Mouse (Mus musculus) midbrain, embryonic 13.5 days (tissue): ENCODE results near the gene C87436. TPM values are rescaled to one million over a fixed set of nuclear protein-coding genes. Genes with fewer than 3 reads are reported as not detected.

ENCODE experiments used
- ATAC-seq: fragments of 200-750 bp; cut with Nextera tagmentation; 2 replicates; pipeline ENCODE4 v1.8.0; 2017; ENCODE audit warnings: mild to moderate bottlenecking, moderate TSS enrichment, moderate library complexity
- H3K27ac ChIP-seq: fragments of 300-500 bp; sonication (generic); 2 replicates; pipeline ENCODE4 v1.5.1; 2015; ENCODE audit warnings: inconsistent platforms, mild to moderate bottlenecking, moderate library complexity
- H3K27me3 ChIP-seq: fragments of 300-500 bp; sonication (generic); 2 replicates; pipeline ENCODE4 v1.6.1; 2015; ENCODE audit warnings: mild to moderate bottlenecking, inconsistent platforms
- H3K36me3 ChIP-seq: fragments of 300-500 bp; sonication (generic); 2 replicates; pipeline ENCODE4 v1.6.1; 2015; ENCODE audit warnings: mild to moderate bottlenecking, inconsistent platforms
- H3K4me1 ChIP-seq: fragments of 300-500 bp; sonication (generic); replicated peaks from 2 replicates; pipeline ENCODE4 v1.6.1; 2015; ENCODE audit warnings: inconsistent platforms
- H3K4me2 ChIP-seq: fragments of 300-500 bp; sonication (generic); replicated peaks from 2 replicates; pipeline ENCODE4 v1.6.1; 2015; ENCODE audit warnings: moderate library complexity, mild to moderate bottlenecking, inconsistent platforms
- H3K4me3 ChIP-seq: fragments of 300-500 bp; sonication (generic); replicated peaks from 2 replicates; pipeline ENCODE4 v1.5.1; 2015; ENCODE audit warnings: mild to moderate bottlenecking, inconsistent platforms
- H3K9ac ChIP-seq: fragments of 300-500 bp; sonication (generic); replicated peaks from 2 replicates; pipeline ENCODE4 v1.6.1; 2015; ENCODE audit warnings: mild to moderate bottlenecking, inconsistent platforms
- H3K9me3 ChIP-seq: fragments of 300-500 bp; sonication (generic); 2 replicates; pipeline ENCODE4 v1.6.1; 2016; ENCODE audit warnings: mild to moderate bottlenecking, inconsistent platforms
- WGBS: fragments of 180-500 bp; shearing (Covaris S2); methylation state at CpG from one replicate; pipeline ENCODE4 v1.1.7; 2015; 5-methylcytosine and 5-hydroxymethylcytosine counted together
- polyA plus RNA-seq: library from polyadenylated mRNA; unstranded; fragments of >200 nt; fragmentation: Nextera tagmentation; extraction: Ambion mirVana; gene quantifications from 2 replicates; pipeline ENCODE4 v1.2.1, GENCODE M21; 2015

Gene C87436
- polyA plus RNA-seq, 1 experiment from 2014 or later = 28.8 TPM

GRCm38 (mm10) chr6:86400972-86401371 lies 37.2 kb upstream of the C87436 start:
- Histone ChIP-seq H3K9ac (no peak overlapping the region), H3K36me3 (no peaks in the 10 kb centered on the region), H3K27me3 (peaks cover 7% of the 10 kb centered on the region), H3K4me1 (peaks cover 12% of the 10 kb centered on the region), H3K9me3 (no peaks in the 10 kb centered on the region), H3K4me3 (peak overlapping the region; percentile 20), H3K4me2 (peak overlapping the region; percentile 41), H3K27ac (no peak overlapping the region)
- no peak for ATAC-seq
- 10% methylated on average over 9 of the region's 9 CpGs for WGBS

GRCm38 (mm10) chr6:86402681-86403607 lies 35.2 kb upstream of the C87436 start:
- Histone ChIP-seq H3K27ac (no peak overlapping the region), H3K27me3 (peaks cover 7% of the 10 kb centered on the region), H3K4me3 (peak overlapping the region; percentile 87), H3K9me3 (no peaks in the 10 kb centered on the region), H3K9ac (no peak overlapping the region; the same call in 1 of the 2 replicates), H3K4me2 (peak overlapping the region; percentile 51), H3K4me1 (peaks cover 20% of the 10 kb centered on the region), H3K36me3 (peaks cover 2% of the 10 kb centered on the region; the same call in 1 of the 2 replicates)
- WGBS = 32% methylated on average over 12 of the region's 12 CpGs
- ATAC-seq = no peak

- peak overlapping the region; percentile 83 for H3K4me2 ChIP-seq
- H3K9me3 ChIP-seq = no peaks in the 10 kb centered on the region
- peak overlapping the region; percentile 100 for H3K27ac ChIP-seq
- peaks cover 7% of the 10 kb centered on the region for H3K27me3 ChIP-seq
- peak; percentile 49; the same call in 1 of the 2 replicates for ATAC-seq
- H3K4me3 ChIP-seq = peak overlapping the region; percentile 87
- H3K36me3 ChIP-seq = peaks cover 5% of the 10 kb centered on the region; the same call in 1 of the 2 replicates
- H3K4me1 ChIP-seq = peaks cover 26% of the 10 kb centered on the region
- under 1% methylated on average over 15 of the region's 15 CpGs for WGBS
- peak overlapping the region; percentile 98 for H3K9ac ChIP-seq
Observed at GRCm38 (mm10) chr6:86403728-86404099, 34.5 kb upstream of the C87436 start.

- WGBS = under 1% methylated on average over 62 of the region's 62 CpGs
- H3K36me3 ChIP-seq = peaks cover 8% of the 10 kb centered on the region; the same call in 1 of the 2 replicates
- peaks cover 2% of the 10 kb centered on the region; the same call in 1 of the 2 replicates for H3K27me3 ChIP-seq
- ATAC-seq = peak; percentile 97
- peaks cover 32% of the 10 kb centered on the region for H3K4me1 ChIP-seq
- H3K9me3 ChIP-seq = no peaks in the 10 kb centered on the region
- peak within 1 kb of the TSS; percentile 98 for H3K9ac ChIP-seq
- H3K4me2 ChIP-seq = peak within 1 kb of the TSS; percentile 83
- peak within 1 kb of the TSS; percentile 100 for H3K27ac ChIP-seq
- H3K4me3 ChIP-seq = peak within 1 kb of the TSS; percentile 87
Observed at GRCm38 (mm10) chr6:86404100-86404861, 33.9 kb upstream of the C87436 start, which contains the start of gene Tia1. Gene Tia1, plus strand, starts transcription at chr6:86404219.

GRCm38 (mm10) chr6:86404996-86405395 lies 33.2 kb upstream of the C87436 start:
- under 1% methylated on average over 11 of the region's 11 CpGs for WGBS
- no peaks in the 10 kb centered on the region for H3K9me3 ChIP-seq
- no peak for ATAC-seq
- peak overlapping the region; percentile 98 for H3K9ac ChIP-seq
- peaks cover 37% of the 10 kb centered on the region for H3K4me1 ChIP-seq
- peaks cover 8% of the 10 kb centered on the region; the same call in 1 of the 2 replicates for H3K36me3 ChIP-seq
- peak overlapping the region; percentile 83 for H3K4me2 ChIP-seq
- H3K4me3 ChIP-seq = peak overlapping the region; percentile 87
- H3K27ac ChIP-seq = peak overlapping the region; percentile 100
- H3K27me3 ChIP-seq = no peaks in the 10 kb centered on the region

- H3K4me2 ChIP-seq = peak overlapping the region; percentile 83
- H3K36me3 ChIP-seq = peaks cover 8% of the 10 kb centered on the region; the same call in 1 of the 2 replicates
- H3K4me3 ChIP-seq = peak overlapping the region; percentile 87
- no peaks in the 10 kb centered on the region for H3K27me3 ChIP-seq
- H3K9me3 ChIP-seq = no peaks in the 10 kb centered on the region
- peaks cover 43% of the 10 kb centered on the region for H3K4me1 ChIP-seq
- H3K9ac ChIP-seq = peak overlapping the region; percentile 52
- no peak for ATAC-seq
- H3K27ac ChIP-seq = no peak overlapping the region
Observed at GRCm38 (mm10) chr6:86406306-86406705, 31.9 kb upstream of the C87436 start.

GRCm38 (mm10) chr6:86418711-86419110 lies 19.5 kb upstream of the C87436 start:
- ATAC-seq = no peak
- no peak overlapping the region for H3K4me2 ChIP-seq
- no peaks in the 10 kb centered on the region for H3K27me3 ChIP-seq
- H3K9me3 ChIP-seq = no peaks in the 10 kb centered on the region
- no peak overlapping the region for H3K9ac ChIP-seq
- peaks cover 82% of the 10 kb centered on the region for H3K36me3 ChIP-seq
- no peaks in the 10 kb centered on the region for H3K4me1 ChIP-seq
- 92% methylated on average over 6 of the region's 6 CpGs for WGBS
- no peak overlapping the region for H3K4me3 ChIP-seq
- no peak overlapping the region for H3K27ac ChIP-seq

GRCm38 (mm10) chr6:86419239-86419638 lies 18.9 kb upstream of the C87436 start:
- no peaks in the 10 kb centered on the region for H3K9me3 ChIP-seq
- no peak overlapping the region for H3K27ac ChIP-seq
- H3K4me1 ChIP-seq = no peaks in the 10 kb centered on the region
- no peak overlapping the region for H3K4me3 ChIP-seq
- no peak overlapping the region for H3K9ac ChIP-seq
- H3K27me3 ChIP-seq = no peaks in the 10 kb centered on the region
- WGBS = 92% methylated on average over 3 of the region's 3 CpGs
- no peak overlapping the region for H3K4me2 ChIP-seq
- H3K36me3 ChIP-seq = peaks cover 81% of the 10 kb centered on the region
- no peak for ATAC-seq

- no peaks in the 10 kb centered on the region for H3K4me1 ChIP-seq
- no peak overlapping the region for H3K27ac ChIP-seq
- 76% methylated on average over 6 of the region's 6 CpGs for WGBS
- no peak for ATAC-seq
- peaks cover 81% of the 10 kb centered on the region for H3K36me3 ChIP-seq
- H3K4me3 ChIP-seq = no peak overlapping the region
- no peaks in the 10 kb centered on the region for H3K27me3 ChIP-seq
- no peak overlapping the region for H3K4me2 ChIP-seq
- no peak overlapping the region for H3K9ac ChIP-seq
- H3K9me3 ChIP-seq = no peaks in the 10 kb centered on the region
Observed at GRCm38 (mm10) chr6:86420491-86420890, 17.7 kb upstream of the C87436 start.

GRCm38 (mm10) chr6:86426358-86426757 lies 11.8 kb upstream of the C87436 start, which contains the start of gene Gm44790:
Gene Gm44790, plus strand, starts transcription at chr6:86426658.
- no peak within 1 kb of the TSS for H3K4me3 ChIP-seq

GRCm38 (mm10) chr6:86431531-86431930 lies 6.6 kb upstream of the C87436 start:
- 97% methylated on average over 3 of the region's 3 CpGs for WGBS
- Histone ChIP-seq H3K4me2 (no peak overlapping the region), H3K27me3 (no peaks in the 10 kb centered on the region), H3K9ac (no peak overlapping the region), H3K27ac (no peak overlapping the region), H3K4me3 (no peak overlapping the region), H3K9me3 (no peaks in the 10 kb centered on the region), H3K36me3 (peaks cover 87% of the 10 kb centered on the region), H3K4me1 (no peaks in the 10 kb centered on the region)
- no peak for ATAC-seq

More at GRCm38 (mm10) chr6:86426358-86426757, 11.8 kb upstream of the C87436 start, which contains the start of gene Gm44790:
- ATAC-seq = no peak
- H3K4me2 ChIP-seq = no peak within 1 kb of the TSS
- H3K36me3 ChIP-seq = peaks cover 77% of the 10 kb centered on the region
- H3K9me3 ChIP-seq = no peaks in the 10 kb centered on the region
- no peak within 1 kb of the TSS for H3K27ac ChIP-seq
- WGBS = 90% methylated on average over 1 of the region's 1 CpGs
- no peaks in the 10 kb centered on the region for H3K27me3 ChIP-seq
- H3K9ac ChIP-seq = no peak within 1 kb of the TSS
- H3K4me1 ChIP-seq = no peaks in the 10 kb centered on the region

- WGBS = 97% methylated on average over 1 of the region's 1 CpGs
- no peaks in the 10 kb centered on the region for H3K27me3 ChIP-seq
- no peak overlapping the region for H3K27ac ChIP-seq
- no peak overlapping the region for H3K4me3 ChIP-seq
- no peaks in the 10 kb centered on the region for H3K9me3 ChIP-seq
- H3K4me2 ChIP-seq = no peak overlapping the region
- H3K9ac ChIP-seq = no peak overlapping the region
- H3K36me3 ChIP-seq = peaks cover 67% of the 10 kb centered on the region
- ATAC-seq = no peak
- H3K4me1 ChIP-seq = peaks cover 4% of the 10 kb centered on the region
Observed at GRCm38 (mm10) chr6:86433696-86434095, 4.5 kb upstream of the C87436 start.
